Mouse (Mus musculus): ENCODE measurements around the gene C330021F23Rik. TPM values are rescaled to one million over a fixed set of nuclear protein-coding genes. Genes with fewer than 3 reads are reported as not detected.
"Not testable (repeated sequence)": the region's sequence is repeated elsewhere in the genome, so short reads cannot be mapped to it uniquely, and the experiment has no call there.

The C330021F23Rik gene
- polyA plus RNA-seq, 1 experiment from 2014 or later, result 8.4 TPM

GRCm38 (mm10) chr8:3546511-3546910, 21.3 kb upstream of the C330021F23Rik start:
- Histone ChIP-seq H3K4me2 (replicated peaks; ENCODE audit: low read depth, low read length) (no peak overlapping the region), H3K4me1 (ENCODE audit: insufficient read depth, low read length) (no peaks in the 10 kb centered on the region), H3K9ac (replicated peaks; ENCODE audit: low read length) (no peak overlapping the region), H3K9me3 (ENCODE audit: low read length) (no peaks in the 10 kb centered on the region), H3K4me3 (ENCODE audit: low read length) (no peak overlapping the region), H3K27me3 (ENCODE audit: insufficient read depth, low read length) (no peaks in the 10 kb centered on the region), H3K27ac (ENCODE audit: low read length) (no peak overlapping the region), H3K36me3 (ENCODE audit: insufficient read depth, low read length) (peaks cover 36% of the 10 kb centered on the region)
- no peak for ATAC-seq (ENCODE audit: low FRiP score, low TSS enrichment)
- WGBS, result 86% methylated on average over 2 of the region's 2 CpGs

GRCm38 (mm10) chr8:3552240-3552639, 15.6 kb upstream of the C330021F23Rik start:
- Histone ChIP-seq H3K27ac (ENCODE audit: low read length) (no peak overlapping the region), H3K9me3 (ENCODE audit: low read length) (no peaks in the 10 kb centered on the region), H3K4me3 (ENCODE audit: low read length) (no peak overlapping the region), H3K27me3 (ENCODE audit: insufficient read depth, low read length) (no peaks in the 10 kb centered on the region), H3K4me2 (replicated peaks; ENCODE audit: low read depth, low read length) (no peak overlapping the region), H3K4me1 (ENCODE audit: insufficient read depth, low read length) (no peaks in the 10 kb centered on the region), H3K36me3 (ENCODE audit: insufficient read depth, low read length) (no peaks in the 10 kb centered on the region), H3K9ac (replicated peaks; ENCODE audit: low read length) (no peak overlapping the region)
- WGBS, result 83% methylated on average over 1 of the region's 1 CpGs
- no peak for ATAC-seq (ENCODE audit: low FRiP score, low TSS enrichment)

GRCm38 (mm10) chr8:3556114-3556513, 11.7 kb upstream of the C330021F23Rik start:
- ATAC-seq (ENCODE audit: low FRiP score, low TSS enrichment), result peak; percentile 95
- Histone ChIP-seq H3K9ac (replicated peaks; ENCODE audit: low read length) (no peak overlapping the region), H3K27me3 (ENCODE audit: insufficient read depth, low read length) (no peaks in the 10 kb centered on the region), H3K4me2 (replicated peaks; ENCODE audit: low read depth, low read length) (no peak overlapping the region), H3K4me1 (ENCODE audit: insufficient read depth, low read length) (no peaks in the 10 kb centered on the region), H3K9me3 (ENCODE audit: low read length) (no peaks in the 10 kb centered on the region), H3K36me3 (ENCODE audit: insufficient read depth, low read length) (no peaks in the 10 kb centered on the region), H3K27ac (ENCODE audit: low read length) (no peak overlapping the region), H3K4me3 (ENCODE audit: low read length) (no peak overlapping the region)
- 54% methylated on average over 4 of the region's 4 CpGs for WGBS

GRCm38 (mm10) chr8:3568378-3568777, 588 bp downstream of the C330021F23Rik start:
- peak overlapping the region; percentile 36; the same call in 1 of the 2 replicates for H3K9ac ChIP-seq (replicated peaks; ENCODE audit: low read length)

GRCm38 (mm10) chr8:3569784-3570183, 2.0 kb downstream of the C330021F23Rik start:
- no peak overlapping the region for H3K9ac ChIP-seq (replicated peaks; ENCODE audit: low read length)
- 84% methylated on average over 5 of the region's 5 CpGs for WGBS
- H3K27ac ChIP-seq (ENCODE audit: low read length), result no peak overlapping the region
- H3K27me3 ChIP-seq (ENCODE audit: insufficient read depth, low read length), result no peaks in the 10 kb centered on the region
- H3K4me3 ChIP-seq (ENCODE audit: low read length), result no peak overlapping the region
- peaks cover 8% of the 10 kb centered on the region; the same call in 1 of the 2 replicates for H3K4me1 ChIP-seq (ENCODE audit: insufficient read depth, low read length)
- no peak overlapping the region for H3K4me2 ChIP-seq (replicated peaks; ENCODE audit: low read depth, low read length)
- ATAC-seq (ENCODE audit: low FRiP score, low TSS enrichment), result no peak
- no peaks in the 10 kb centered on the region for H3K9me3 ChIP-seq (ENCODE audit: low read length)
- no peaks in the 10 kb centered on the region for H3K36me3 ChIP-seq (ENCODE audit: insufficient read depth, low read length)

More at GRCm38 (mm10) chr8:3568378-3568777, 588 bp downstream of the C330021F23Rik start:
- H3K36me3 ChIP-seq (ENCODE audit: insufficient read depth, low read length), result no peaks in the 10 kb centered on the region
- H3K4me1 ChIP-seq (ENCODE audit: insufficient read depth, low read length), result peaks cover 8% of the 10 kb centered on the region; the same call in 1 of the 2 replicates
- H3K4me2 ChIP-seq (replicated peaks; ENCODE audit: low read depth, low read length), result peak overlapping the region; percentile 53
- H3K27ac ChIP-seq (ENCODE audit: low read length), result peak overlapping the region; percentile 87
- H3K27me3 ChIP-seq (ENCODE audit: insufficient read depth, low read length), result no peaks in the 10 kb centered on the region
- H3K9me3 ChIP-seq (ENCODE audit: low read length), result no peaks in the 10 kb centered on the region
- no peak for ATAC-seq (ENCODE audit: low FRiP score, low TSS enrichment)
- WGBS, result 7% methylated on average over 7 of the region's 7 CpGs
- peak overlapping the region; percentile 35 for H3K4me3 ChIP-seq (ENCODE audit: low read length)

GRCm38 (mm10) chr8:3574546-3574945, 6.8 kb downstream of the C330021F23Rik start:
- Histone ChIP-seq H3K27me3 (ENCODE audit: insufficient read depth, low read length) (no peaks in the 10 kb centered on the region), H3K4me3 (ENCODE audit: low read length) (no peak overlapping the region), H3K36me3 (ENCODE audit: insufficient read depth, low read length) (no peaks in the 10 kb centered on the region), H3K9me3 (ENCODE audit: low read length) (no peaks in the 10 kb centered on the region), H3K9ac (replicated peaks; ENCODE audit: low read length) (no peak overlapping the region), H3K27ac (ENCODE audit: low read length) (no peak overlapping the region), H3K4me2 (replicated peaks; ENCODE audit: low read depth, low read length) (no peak overlapping the region), H3K4me1 (ENCODE audit: insufficient read depth, low read length) (no peaks in the 10 kb centered on the region)
- ATAC-seq (ENCODE audit: low FRiP score, low TSS enrichment), result no peak
- 97% methylated on average over 3 of the region's 3 CpGs for WGBS

GRCm38 (mm10) chr8:3576211-3576960, 8.6 kb downstream of the C330021F23Rik start:
- H3K4me2 ChIP-seq (replicated peaks; ENCODE audit: low read depth, low read length), result no peak overlapping the region
- WGBS, result 68% methylated on average over 15 of the region's 15 CpGs
- no peak overlapping the region for H3K4me3 ChIP-seq (ENCODE audit: low read length)
- H3K27ac ChIP-seq (ENCODE audit: low read length), result no peak overlapping the region
- H3K36me3 ChIP-seq (ENCODE audit: insufficient read depth, low read length), result no peaks in the 10 kb centered on the region
- ATAC-seq (ENCODE audit: low FRiP score, low TSS enrichment), result no peak
- no peaks in the 10 kb centered on the region for H3K4me1 ChIP-seq (ENCODE audit: insufficient read depth, low read length)
- H3K27me3 ChIP-seq (ENCODE audit: insufficient read depth, low read length), result no peaks in the 10 kb centered on the region
- no peaks in the 10 kb centered on the region for H3K9me3 ChIP-seq (ENCODE audit: low read length)
- no peak overlapping the region for H3K9ac ChIP-seq (replicated peaks; ENCODE audit: low read length)

- Histone ChIP-seq H3K9me3 (ENCODE audit: low read length) (no peaks in the 10 kb centered on the region), H3K4me1 (ENCODE audit: insufficient read depth, low read length) (no peaks in the 10 kb centered on the region), H3K4me3 (ENCODE audit: low read length) (no peak overlapping the region), H3K27ac (ENCODE audit: low read length) (no peak overlapping the region), H3K4me2 (replicated peaks; ENCODE audit: low read depth, low read length) (no peak overlapping the region), H3K27me3 (ENCODE audit: insufficient read depth, low read length) (no peaks in the 10 kb centered on the region), H3K36me3 (ENCODE audit: insufficient read depth, low read length) (no peaks in the 10 kb centered on the region), H3K9ac (replicated peaks; ENCODE audit: low read length) (no peak overlapping the region)
- 73% methylated on average over 9 of the region's 9 CpGs for WGBS
- ATAC-seq (ENCODE audit: low FRiP score, low TSS enrichment), result peak; percentile 72
These were observed 11.9 kb downstream of the C330021F23Rik start for GRCm38 (mm10) chr8:3579390-3580364.

- not testable (repeated sequence) for H3K9ac ChIP-seq (replicated peaks; ENCODE audit: low read length); H3K4me1 ChIP-seq (ENCODE audit: insufficient read depth, low read length); H3K27me3 ChIP-seq (ENCODE audit: insufficient read depth, low read length); H3K4me3 ChIP-seq (ENCODE audit: low read length); ATAC-seq (ENCODE audit: low FRiP score, low TSS enrichment); H3K9me3 ChIP-seq (ENCODE audit: low read length); H3K36me3 ChIP-seq (ENCODE audit: insufficient read depth, low read length); H3K27ac ChIP-seq (ENCODE audit: low read length); H3K4me2 ChIP-seq (replicated peaks; ENCODE audit: low read depth, low read length)
- WGBS, result 93% methylated on average over 1 of the region's 3 CpGs
These were observed 14.2 kb downstream of the C330021F23Rik start for GRCm38 (mm10) chr8:3581961-3582360.
